Mouse (Mus musculus): Measurements from ENCODE around the gene Tbc1d16.

The Tbc1d16 gene

GRCm38 (mm10) chr11:119236354-119236753 is 8.1 kb upstream of the Tbc1d16 start:
- DNase-seq (ENCODE audit: low read depth, low spot score), result no peak

GRCm38 (mm10) chr11:119235596-119235995 is 7.3 kb upstream of the Tbc1d16 start:
- DNase-seq (ENCODE audit: low read depth, low spot score), result peak; percentile 93

GRCm38 (mm10) chr11:119234770-119235169 is 6.5 kb upstream of the Tbc1d16 start:
- DNase-seq (ENCODE audit: low read depth, low spot score), result no peak

- DNase-seq (ENCODE audit: low read depth, low spot score), result peak; percentile 67
Measured at GRCm38 (mm10) chr11:119228846-119229626, 737 bp upstream of the Tbc1d16 start.

GRCm38 (mm10) chr11:119227591-119227990 is 708 bp downstream of the Tbc1d16 start:
- DNase-seq (ENCODE audit: low read depth, low spot score), result no peak

GRCm38 (mm10) chr11:119225634-119226033 is 2.7 kb downstream of the Tbc1d16 start:
- DNase-seq (ENCODE audit: low read depth, low spot score), result no peak

GRCm38 (mm10) chr11:119224926-119225325 is 3.4 kb downstream of the Tbc1d16 start:
- DNase-seq (ENCODE audit: low read depth, low spot score), result no peak

GRCm38 (mm10) chr11:119223124-119223890 is 5.0 kb downstream of the Tbc1d16 start:
- no peak for DNase-seq (ENCODE audit: low read depth, low spot score)

GRCm38 (mm10) chr11:119221812-119222510 is 6.3 kb downstream of the Tbc1d16 start:
- DNase-seq (ENCODE audit: low read depth, low spot score), result no peak

- DNase-seq (ENCODE audit: low read depth, low spot score), result peak; percentile 85
Measured at GRCm38 (mm10) chr11:119219816-119220465, 8.4 kb downstream of the Tbc1d16 start.

GRCm38 (mm10) chr11:119217861-119218260 is 10.4 kb downstream of the Tbc1d16 start:
- DNase-seq (ENCODE audit: low read depth, low spot score), result no peak

- DNase-seq (ENCODE audit: low read depth, low spot score), result no peak
Measured at GRCm38 (mm10) chr11:119215905-119216507, 12.3 kb downstream of the Tbc1d16 start.

- no peak for DNase-seq (ENCODE audit: low read depth, low spot score)
Measured at GRCm38 (mm10) chr11:119215038-119215904, 13.0 kb downstream of the Tbc1d16 start.

- DNase-seq (ENCODE audit: low read depth, low spot score), result peak; percentile 91
Measured at GRCm38 (mm10) chr11:119213166-119213885, 15.0 kb downstream of the Tbc1d16 start.

- no peak for DNase-seq (ENCODE audit: low read depth, low spot score)
Measured at GRCm38 (mm10) chr11:119211604-119212309, 16.5 kb downstream of the Tbc1d16 start.

- peak; percentile 41 for DNase-seq (ENCODE audit: low read depth, low spot score)
Measured at GRCm38 (mm10) chr11:119210321-119211100, 17.8 kb downstream of the Tbc1d16 start.

- DNase-seq (ENCODE audit: low read depth, low spot score), result peak; percentile 38
Measured at GRCm38 (mm10) chr11:119209371-119210025, 18.8 kb downstream of the Tbc1d16 start.
